Mouse (Mus musculus) activated CD4-positive, CD25-positive, alpha-beta regulatory T cell, adult 4 months (primary cell): Measurements from ENCODE around the gene Acer2. TPM values are rescaled to one million over a fixed set of nuclear protein-coding genes. Genes with fewer than 3 reads are reported as not detected.
"Not testable (repeated sequence)": the region's sequence is repeated elsewhere in the genome, so short reads cannot be mapped to it uniquely, and the experiment has no call there.

Source experiments
- ATAC-seq: one replicate; pipeline ENCODE4 v1.8.0; 2017
- polyA plus RNA-seq, 2 experiments: library from polyadenylated mRNA; unstranded; fragments of 100-300 nt; shearing (Covaris generic); gene quantifications; one replicate each; pipeline ENCODE4 v1.2.1; 2017

Gene Acer2
- polyA plus RNA-seq = 1 to 10 TPM; 5.8 to 6.4 TPM

GRCm38 (mm10) chr4:86874146-86874847 is at the start of gene Acer2:
Acer2 (plus strand) TSS chr4:86874396.
- peak; percentile 91 for ATAC-seq

- ATAC-seq = no peak
Measured at GRCm38 (mm10) chr4:86825143-86825542, 49.1 kb upstream of the Acer2 start.

- no peak for ATAC-seq
Measured at GRCm38 (mm10) chr4:86831896-86832295, 42.3 kb upstream of the Acer2 start.

DNA sequence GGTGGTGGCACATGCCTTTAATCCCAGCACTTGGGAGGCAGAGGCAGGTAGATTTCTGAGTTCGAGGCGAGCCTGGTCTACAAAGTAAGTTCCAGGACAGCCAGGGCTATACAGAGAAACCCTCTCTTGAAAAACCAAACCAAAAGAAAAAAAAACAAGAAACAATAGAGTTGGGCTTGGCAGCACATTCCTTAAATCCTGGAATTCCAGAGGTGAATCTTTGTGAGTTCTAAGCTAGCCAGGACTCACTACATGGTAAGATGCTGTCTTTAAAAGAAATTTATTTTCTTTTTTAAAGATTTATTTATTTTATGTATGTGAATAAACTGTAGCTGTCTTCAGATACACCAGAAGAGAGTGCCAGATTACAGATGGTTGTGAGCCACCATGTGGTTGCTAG is 33.1 kb upstream of the Acer2 start:
- not testable (repeated sequence) for ATAC-seq

- no peak for ATAC-seq
Measured at GRCm38 (mm10) chr4:86845384-86845783, 28.8 kb upstream of the Acer2 start.

- ATAC-seq = no peak
Measured at GRCm38 (mm10) chr4:86847246-86847645, 26.9 kb upstream of the Acer2 start.

- ATAC-seq = no peak
Measured at GRCm38 (mm10) chr4:86851331-86851730, 22.9 kb upstream of the Acer2 start.

DNA sequence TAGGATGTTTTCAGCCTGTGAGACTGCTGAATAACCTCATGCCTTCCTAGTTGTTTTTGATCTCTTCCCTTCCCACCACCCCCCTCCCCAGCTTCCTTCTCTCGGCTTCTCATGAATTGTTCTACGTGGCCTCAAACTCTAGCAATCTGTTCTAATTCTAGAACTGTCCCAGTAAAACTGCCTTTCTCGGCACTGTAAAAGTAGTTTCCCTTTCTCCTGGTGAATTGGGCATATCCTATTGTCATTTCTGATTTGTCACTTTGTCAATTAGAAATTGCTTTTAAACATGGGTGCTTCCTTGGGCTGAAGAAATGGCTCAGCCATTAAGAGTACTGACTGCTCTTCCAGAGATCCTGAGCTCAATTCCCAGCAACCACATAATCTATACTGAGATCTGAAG is 22.2 kb upstream of the Acer2 start:
- no peak for ATAC-seq

DNA sequence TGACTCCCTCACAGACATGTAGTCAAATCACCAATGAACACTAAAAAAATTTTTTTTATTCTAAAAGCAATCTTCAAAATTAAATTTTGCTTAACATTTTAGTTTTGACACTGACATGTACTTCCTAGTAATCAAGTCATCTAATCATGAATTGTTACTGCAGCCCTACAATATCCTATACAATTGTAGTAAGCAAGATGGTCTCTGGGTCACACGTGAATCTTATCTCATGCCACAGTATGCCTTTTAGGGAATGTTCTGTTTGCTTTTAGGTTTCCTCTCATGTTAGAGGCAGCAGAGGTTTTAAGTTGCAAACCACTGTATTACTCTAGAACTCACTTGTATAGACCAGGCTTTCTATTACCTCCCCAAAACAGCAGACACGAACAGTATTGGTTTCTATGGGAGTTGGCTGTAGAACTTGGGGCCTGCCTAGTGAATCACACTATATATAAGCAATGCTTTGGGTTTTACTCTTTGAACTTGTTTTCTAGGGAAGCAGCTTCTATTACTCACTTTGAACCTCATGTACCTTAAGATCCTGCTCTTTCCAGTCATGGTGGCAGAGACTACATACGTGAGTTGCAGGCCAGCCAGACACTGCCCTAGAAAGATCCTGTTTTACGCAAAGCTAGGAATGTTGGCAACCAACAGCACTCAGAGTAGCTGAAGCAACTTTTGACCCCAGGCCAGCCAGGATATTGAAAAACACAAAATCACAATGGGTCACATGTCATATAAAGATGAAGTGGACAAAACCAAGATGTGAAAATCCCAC is 21.2 kb upstream of the Acer2 start:
- no peak for ATAC-seq

- ATAC-seq = peak; percentile 9
Measured at GRCm38 (mm10) chr4:86856304-86857112, 17.7 kb upstream of the Acer2 start.

DNA sequence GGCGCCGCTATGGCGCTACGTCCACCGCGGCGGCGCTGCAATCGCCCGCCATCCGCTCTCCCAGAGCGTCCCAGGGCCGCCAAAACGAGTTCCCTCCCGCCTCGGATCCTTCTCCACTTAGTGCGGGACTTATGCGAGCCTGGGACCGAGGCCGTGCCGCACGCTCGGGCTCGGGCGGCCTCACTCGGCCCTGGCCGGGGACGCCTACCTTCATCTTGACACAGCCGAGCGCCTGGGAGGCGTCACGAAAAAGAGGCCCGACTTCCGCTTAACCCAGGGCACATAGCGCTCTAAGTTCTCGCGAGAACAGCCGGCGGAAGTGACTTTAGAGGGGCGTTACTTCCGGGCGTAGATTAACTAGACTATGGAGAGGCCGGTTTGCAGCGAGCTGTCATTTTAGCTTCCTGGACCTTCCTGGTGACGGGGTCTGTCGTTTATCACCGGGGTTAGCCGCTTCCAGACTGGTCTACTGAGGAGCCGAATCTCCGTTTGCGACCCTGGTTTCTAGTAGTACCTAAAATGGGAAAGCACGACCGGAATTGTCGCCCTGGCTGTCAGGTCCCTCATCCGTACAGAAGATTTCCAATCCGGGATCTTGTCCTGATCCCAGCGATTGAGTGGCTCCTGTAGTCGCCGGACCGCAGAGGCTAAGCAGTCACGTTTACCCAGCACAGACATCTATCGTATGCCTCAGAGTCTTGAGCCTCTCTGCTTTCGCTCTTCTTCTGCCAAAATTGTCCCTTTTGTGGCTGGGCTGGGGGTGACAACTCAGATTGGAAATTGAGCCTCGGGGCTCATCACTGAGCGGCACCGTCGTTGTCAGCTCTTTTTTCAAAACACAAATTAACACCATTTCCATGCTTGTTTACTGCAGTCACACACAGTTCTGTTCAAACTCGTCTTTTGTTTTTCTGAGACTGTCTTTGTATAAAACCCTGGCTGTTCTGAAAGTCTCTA is 16.8 kb upstream of the Acer2 start, which contains the start of gene Rps6:
Rps6 (minus strand) TSS at position 300 of the 957 bp plus-strand sequence.
- peak; percentile 99 for ATAC-seq

GRCm38 (mm10) chr4:86858070-86858440 is 16.1 kb upstream of the Acer2 start:
- no peak for ATAC-seq

DNA sequence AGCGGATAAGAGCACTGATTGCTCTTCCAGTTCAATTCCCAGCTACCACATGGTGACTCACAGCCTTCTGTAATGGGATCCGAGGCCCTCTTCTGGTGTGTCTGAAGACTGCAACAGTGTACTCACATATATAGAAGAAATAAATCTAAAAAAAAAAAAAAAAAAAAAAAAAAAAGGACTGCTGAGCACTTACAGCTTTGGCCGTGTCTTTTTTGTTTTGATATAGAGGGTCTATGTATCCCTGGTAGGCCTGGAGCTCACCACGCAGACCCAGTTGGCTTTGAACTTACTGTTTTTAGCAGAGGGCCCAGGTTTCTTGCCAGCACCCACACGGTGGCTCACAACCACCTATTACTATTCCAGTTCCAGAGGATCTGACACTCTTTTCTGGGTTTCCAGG is 10.1 kb upstream of the Acer2 start:
- no peak for ATAC-seq

DNA sequence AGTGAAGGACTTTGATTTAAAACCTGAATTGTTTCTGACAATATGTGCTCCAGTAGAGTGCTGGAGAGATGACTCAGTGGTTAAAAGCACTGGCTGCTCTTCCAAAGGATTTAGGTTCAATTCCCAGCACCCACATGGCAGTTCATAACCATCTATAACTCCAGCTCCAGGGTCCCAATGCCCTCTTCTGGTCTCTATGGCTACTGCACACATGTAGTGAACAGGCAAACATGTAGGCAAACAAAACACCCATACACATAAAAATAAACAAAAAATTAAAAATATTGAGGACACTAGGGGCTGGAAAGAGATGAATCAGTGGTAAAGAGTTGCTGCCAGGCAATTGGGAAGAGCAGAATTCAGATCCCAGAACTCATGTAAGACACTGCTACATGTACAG is 2.2 kb upstream of the Acer2 start:
- ATAC-seq = no peak

GRCm38 (mm10) chr4:86873072-86873471 is 1.1 kb upstream of the Acer2 start:
- ATAC-seq = no peak

DNA sequence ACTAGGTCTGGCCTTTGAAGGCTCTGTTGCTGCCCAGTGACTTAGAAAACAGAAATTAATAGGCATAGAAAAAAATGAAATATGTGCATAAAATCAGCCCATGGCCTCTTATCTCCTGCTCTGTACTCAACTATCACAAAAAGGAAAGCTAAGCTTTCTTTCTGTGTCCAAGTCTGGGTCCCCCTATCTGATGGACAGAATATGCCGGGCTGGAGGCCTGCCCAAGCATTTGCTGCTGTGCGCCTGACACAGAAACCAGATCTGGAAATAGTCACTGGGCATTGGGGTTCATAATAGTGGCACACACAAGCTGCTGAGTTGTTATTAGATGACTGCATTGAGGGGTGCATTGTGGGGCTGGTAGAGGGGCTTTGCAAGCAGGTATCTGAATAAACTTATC is 5.3 kb downstream of the Acer2 start:
- ATAC-seq = no peak

DNA sequence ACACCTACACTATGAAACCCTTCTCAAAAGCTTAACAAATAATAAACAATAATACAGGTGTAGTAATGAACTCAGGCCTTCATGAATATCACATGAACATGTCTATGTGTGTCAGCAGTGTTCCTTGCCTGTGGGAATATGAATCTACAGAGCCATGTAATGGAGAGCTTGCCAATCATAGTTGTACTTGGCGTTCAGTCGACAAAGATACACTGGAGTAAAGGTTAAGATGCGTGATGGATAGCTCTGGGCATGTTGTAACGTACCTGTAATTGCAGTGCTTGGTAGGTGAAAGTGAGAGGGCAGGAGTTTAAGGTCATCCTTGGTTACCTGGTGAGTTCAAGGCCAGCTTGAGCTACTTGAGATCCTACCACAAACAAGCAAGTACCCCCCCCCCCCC is 7.0 kb downstream of the Acer2 start:
- ATAC-seq = no peak

DNA sequence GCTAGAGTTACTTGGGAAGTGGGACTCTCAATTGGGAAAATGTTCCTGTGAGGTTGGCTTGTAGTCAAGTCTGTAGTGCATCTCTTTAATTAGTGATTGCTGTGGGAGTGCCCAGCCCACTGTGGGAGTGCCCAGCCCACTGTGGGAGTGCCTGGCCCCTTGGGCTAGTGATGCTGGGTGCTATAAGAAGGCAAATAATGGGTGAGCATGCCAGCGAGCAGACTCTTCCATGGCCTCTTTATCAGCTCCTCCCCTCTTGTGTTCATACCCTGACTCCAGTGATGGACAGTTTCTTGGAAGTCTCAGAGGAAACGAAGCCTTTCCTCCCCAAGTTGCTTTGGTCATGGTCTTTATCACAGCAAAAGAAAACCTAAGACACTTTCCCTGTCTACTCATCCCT is 8.2 kb downstream of the Acer2 start:
- no peak for ATAC-seq

DNA sequence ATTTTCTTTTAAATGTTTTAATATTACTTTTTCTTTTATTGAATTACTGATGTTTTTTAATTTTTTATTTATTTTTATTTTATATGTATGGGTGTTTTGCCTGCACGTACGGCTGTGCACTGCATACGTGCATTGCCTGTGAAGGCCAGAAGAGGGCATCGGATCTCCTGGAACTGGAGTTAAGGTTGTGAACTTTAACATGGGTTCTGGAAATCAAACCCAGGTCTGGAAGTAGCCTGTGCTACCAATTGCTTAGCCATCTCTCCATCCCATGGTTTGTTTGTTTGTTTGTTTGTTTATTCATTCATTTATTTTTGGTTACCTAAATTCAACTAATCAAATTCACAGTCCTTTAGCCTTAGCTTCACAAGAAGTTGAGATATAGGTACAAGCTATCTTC is 10.7 kb downstream of the Acer2 start:
- peak; percentile 44 for ATAC-seq

DNA sequence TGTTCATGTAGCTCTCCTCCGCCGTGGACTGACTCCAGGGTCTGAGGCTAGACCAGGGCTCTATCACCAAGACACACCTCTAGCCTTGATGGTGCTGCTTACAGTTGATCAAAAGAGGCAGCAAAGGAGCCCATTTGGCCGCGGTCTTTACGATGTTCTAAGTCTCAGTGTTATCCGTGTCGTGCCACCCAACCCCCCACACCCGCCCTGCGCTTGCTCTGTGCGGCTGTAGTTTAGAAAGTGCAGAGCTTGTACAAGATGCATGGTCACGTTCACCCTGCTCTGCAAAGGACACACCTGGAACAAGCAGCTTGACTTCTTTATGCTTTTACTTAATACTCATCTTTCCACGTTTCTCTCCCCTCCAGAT is 11.6 kb downstream of the Acer2 start:
- peak; percentile 53 for ATAC-seq

- ATAC-seq = peak; percentile 86
Measured at GRCm38 (mm10) chr4:86886160-86886878, 12.1 kb downstream of the Acer2 start.
